Mouse (Mus musculus): ENCODE results near the gene Hist2h3c2.

GRCm38 (mm10) chr3:96219191-96219641, 19.7 kb downstream of the Hist2h3c2 start:
- TF ChIP-seq POLR2A (IDR thresholded peaks at IDR 0.05; ENCODE audit: insufficient read depth, low read length) (no peak), CTCF (IDR thresholded peaks at IDR 0.05; ENCODE audit: low read depth, low read length) (no peak), EP300 (IDR thresholded peaks at IDR 0.05; ENCODE audit: insufficient read depth, low read depth, low read length) (no peak)

Measured in ES-Bruce4 (cell line).